Mouse (Mus musculus) cerebral cortex, adult 2 months (tissue): ENCODE measurements around the gene Kars.

Source experiments
- WGBS: fragments of 180-500 bp; shearing (Covaris S2); methylation state at CpG from one replicate; pipeline ENCODE4 v1.1.7; 2018; 5-methylcytosine and 5-hydroxymethylcytosine counted together

The Kars gene

DNA sequence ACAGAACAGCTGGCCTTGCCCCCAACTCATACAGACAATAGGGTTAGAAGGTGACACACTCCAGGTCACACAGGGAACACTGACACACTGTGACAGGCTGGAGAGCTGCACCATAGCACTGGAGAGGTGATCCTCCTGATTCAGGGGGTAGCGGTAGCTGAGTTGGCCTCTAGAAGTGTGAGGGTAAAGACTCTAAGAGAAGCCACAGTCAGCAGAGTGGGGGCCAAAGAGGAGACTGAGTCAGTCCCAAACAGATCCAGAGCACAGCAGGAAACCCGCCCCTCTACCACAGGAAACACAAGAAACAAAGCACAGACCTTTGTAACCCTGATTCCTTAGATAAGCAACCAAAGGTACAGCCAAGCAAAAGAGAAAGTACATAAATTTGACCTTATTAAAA is 34.8 kb downstream of the Kars start:
- WGBS = 89% methylated on average over 2 of the region's 2 CpGs

- WGBS = 91% methylated on average over 2 of the region's 2 CpGs
Observed at GRCm38 (mm10) chr8:111975706-111976105, 35.4 kb downstream of the Kars start.

DNA sequence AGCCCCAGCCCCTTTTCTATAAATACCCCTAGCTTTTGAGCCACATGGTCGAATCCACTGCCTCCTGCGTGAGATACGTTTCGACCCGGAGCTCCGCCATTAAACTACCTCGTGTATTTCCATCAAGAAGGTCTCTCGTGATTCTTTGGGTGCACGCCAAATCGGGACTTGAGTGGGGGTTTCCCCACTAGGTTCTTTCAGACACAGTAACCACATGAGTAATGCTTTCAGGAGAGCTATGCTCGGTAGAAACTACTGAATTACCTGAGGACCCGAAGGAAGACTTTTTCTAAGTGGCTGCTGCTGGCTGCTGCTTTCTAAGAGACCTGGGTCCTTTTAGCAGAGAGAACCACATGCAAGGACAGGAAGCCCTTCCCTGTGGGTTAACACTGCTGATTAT is 37.0 kb downstream of the Kars start:
- 96% methylated on average over 12 of the region's 12 CpGs for WGBS

- 56% methylated on average over 5 of the region's 5 CpGs for WGBS
Observed at GRCm38 (mm10) chr8:111968991-111969390, 42.1 kb downstream of the Kars start.

GRCm38 (mm10) chr8:111968541-111968940 is 42.6 kb downstream of the Kars start:
- 87% methylated on average over 10 of the region's 10 CpGs for WGBS

GRCm38 (mm10) chr8:111967246-111967870 is 43.8 kb downstream of the Kars start:
- WGBS = 80% methylated on average over 5 of the region's 5 CpGs

GRCm38 (mm10) chr8:111964849-111965561 is 46.1 kb downstream of the Kars start:
- 51% methylated on average over 7 of the region's 7 CpGs for WGBS

DNA sequence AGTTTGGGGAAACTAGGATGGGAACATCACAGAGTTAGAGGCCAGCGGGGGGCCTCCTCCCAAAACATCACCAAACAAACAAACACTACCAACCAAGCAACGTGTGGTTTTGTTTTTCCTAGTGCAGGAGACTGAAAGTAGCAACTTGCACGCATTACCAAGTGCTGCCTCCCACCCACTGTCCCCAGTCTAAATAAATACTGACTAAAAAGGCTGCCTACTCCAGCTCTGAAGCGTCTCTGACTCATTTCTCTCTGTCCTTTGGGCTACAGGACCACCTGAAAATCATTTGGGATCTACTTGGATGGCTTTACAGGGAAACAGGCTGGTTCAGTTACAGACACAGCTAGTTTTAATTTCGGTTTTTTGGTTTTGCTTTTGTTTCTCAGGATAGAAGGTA is 46.8 kb downstream of the Kars start:
- WGBS = 39% methylated on average over 5 of the region's 5 CpGs

DNA sequence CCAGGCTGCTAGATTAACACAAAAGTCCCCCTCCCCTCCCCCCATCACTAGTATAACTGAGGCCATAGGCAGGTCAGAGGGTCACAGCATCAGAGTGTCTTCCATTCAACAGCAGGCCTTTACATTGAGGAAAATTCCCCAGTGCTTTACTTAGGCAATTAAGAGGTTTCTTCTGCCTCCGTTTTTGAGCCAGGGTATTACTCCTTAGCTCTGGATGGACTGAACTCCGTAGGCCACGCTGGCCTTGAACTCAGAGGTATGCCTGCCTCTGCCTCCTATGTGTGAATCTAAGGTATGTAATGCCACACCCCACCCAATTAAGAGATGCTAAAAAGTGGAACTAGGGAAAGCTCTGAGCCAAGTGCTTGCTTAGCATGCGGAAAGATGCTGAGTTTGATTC is 47.6 kb downstream of the Kars start:
- WGBS = 85% methylated on average over 4 of the region's 4 CpGs

DNA sequence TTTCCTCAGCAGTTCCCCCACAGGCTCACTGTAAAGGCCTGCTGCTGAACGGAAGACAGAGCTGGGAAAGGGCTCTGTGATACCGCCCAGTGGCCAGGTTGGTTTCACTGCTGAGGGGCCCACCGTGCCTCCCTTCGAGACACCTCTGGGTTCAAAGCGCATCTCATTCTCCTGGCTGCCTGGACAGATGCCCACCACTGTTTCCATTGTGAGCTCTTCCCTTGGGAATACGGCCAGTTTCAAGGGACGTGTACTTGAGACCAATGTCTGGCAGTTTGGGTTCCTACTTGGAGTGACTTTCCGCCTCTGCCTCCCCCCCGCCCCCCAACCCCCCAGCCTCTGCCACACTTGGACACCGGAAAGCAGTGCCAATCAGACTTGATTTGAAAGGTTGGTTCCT is 48.0 kb downstream of the Kars start:
- WGBS = 56% methylated on average over 10 of the region's 10 CpGs

DNA sequence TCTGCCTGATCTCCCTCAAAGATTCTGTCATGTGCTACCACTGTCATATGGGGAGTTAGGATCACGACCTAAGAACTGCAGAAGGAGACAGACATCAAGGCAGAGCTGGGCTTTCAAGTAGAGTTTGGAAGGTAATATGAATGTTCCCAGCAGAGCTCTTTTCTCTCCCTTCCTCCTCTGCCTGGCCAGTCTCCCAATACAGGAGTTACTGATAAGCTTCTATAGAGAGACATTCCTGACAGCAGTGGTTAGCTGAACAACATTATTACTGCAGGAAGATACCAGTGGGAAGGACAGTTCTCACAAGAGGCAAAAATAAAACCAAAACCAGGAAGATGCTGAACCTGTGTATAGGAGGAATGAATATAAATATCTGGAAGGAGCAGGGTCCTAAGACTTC is 48.5 kb downstream of the Kars start:
- 83% methylated on average over 1 of the region's 1 CpGs for WGBS

GRCm38 (mm10) chr8:111961330-111961729 is 49.8 kb downstream of the Kars start:
- 72% methylated on average over 3 of the region's 3 CpGs for WGBS

DNA sequence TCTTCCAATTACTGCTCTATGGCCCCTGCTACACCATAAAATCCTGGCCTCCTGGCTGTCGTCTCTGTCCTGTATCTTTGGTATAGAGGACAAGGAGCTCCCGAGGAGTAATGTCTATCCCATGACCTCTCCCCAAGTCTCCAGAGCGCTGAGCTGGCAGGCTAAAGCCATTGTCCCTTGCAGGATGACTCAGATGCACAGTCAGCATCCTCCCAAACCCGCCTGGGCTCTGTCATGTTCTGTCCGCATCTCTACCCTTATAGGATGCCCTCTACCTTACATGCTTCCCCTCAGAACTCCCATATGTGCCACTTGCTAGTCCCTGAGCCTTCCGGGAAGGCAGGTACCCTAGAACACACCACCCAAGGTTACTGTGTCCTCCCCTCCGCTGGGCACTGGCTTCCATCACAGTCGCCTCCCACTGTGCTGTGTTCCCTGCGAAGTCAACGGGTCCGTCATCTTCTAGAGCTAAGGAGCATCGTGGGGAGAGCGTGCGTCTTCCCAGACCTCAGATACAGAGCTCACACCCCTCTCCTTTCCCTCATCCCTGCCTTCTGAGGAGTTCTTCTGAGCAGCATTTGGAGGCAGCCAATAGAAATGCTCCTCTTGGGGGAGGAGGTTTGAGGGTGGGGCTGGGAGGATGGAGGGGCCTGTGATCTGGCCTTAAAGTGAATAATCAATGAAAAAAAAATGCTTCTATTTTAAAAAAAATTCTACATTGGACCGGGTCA is 50.4 kb downstream of the Kars start:
- WGBS = 72% methylated on average over 15 of the region's 15 CpGs

- WGBS = 96% methylated on average over 2 of the region's 2 CpGs
Observed at GRCm38 (mm10) chr8:111957231-111957630, 53.9 kb downstream of the Kars start.

- WGBS = 71% methylated on average over 5 of the region's 5 CpGs
Observed at GRCm38 (mm10) chr8:111955879-111956278, 55.2 kb downstream of the Kars start.

DNA sequence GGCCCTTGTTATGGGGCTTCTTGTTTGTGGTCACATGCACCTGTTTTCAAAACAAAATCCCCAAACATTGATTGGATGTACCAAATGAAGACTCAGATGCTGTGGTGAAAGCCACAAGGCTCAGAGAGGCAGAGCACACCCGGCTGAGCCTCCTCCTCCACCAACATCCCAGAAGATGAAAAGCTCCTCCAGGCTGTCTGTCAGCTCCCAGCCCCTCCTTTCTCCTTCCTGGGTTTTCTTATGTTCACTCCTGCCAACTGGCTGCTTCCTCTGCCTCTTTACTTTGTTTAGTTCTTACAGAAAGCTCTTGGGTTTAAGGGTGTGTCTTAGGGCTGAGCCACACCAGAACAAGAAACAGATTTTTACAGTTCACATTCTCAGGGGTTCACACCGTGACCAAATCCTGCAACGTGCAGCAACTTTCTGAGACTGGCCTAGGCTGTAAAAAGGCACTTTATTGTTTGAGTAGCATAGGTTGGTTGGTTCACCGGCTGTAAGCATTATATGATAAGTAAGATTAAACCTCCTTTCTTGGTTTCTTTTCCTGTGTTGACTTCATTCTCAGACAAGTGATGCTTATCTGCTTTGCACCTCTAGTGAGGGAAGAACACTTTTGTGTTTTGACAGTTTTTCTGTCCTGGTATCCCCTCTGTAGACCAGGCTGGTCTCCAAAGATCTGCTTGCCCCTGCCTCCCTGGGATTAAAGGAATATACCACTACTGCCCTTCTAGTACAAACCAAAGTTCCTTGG is 56.1 kb downstream of the Kars start:
- WGBS = 82% methylated on average over 4 of the region's 4 CpGs

DNA sequence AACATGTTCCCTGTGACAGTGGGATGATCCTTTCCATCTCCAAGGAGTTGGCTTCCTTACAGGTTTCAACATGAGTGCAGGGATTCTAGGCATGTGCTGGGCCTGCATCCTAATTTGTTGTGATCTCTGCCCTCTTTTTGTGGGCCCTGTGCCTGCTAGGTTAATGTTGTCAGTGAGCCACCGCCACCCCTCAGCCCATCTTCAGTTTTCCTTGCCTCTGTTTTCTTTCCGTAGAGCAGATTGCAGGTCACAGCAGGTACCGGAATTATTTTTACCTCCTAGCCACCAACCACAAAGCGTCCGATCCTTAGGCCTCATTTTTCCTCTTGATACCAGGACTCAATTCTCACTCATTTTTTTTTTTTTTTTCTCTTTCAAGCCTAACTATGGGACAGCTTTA is 59.2 kb downstream of the Kars start:
- 85% methylated on average over 5 of the region's 5 CpGs for WGBS

DNA sequence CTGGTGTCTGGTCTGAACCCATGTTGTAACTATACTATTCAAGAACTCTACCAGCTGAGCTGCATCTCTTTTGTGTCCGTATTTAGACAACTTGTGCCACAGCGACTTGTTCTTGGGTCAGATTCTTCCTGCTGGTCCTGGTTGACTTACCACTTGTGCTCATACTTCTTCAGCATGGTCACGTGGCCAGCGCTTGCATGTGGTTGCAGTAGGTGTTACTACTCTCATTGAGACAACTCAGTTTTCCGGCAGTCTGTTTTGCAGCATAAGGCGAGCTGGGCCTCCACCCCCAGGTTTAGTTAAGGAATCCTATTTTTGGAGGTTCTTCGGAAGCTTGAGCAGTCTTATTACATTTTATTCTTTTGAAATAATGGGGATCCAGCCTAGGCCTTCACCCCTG is 59.8 kb downstream of the Kars start:
- 63% methylated on average over 7 of the region's 7 CpGs for WGBS

DNA sequence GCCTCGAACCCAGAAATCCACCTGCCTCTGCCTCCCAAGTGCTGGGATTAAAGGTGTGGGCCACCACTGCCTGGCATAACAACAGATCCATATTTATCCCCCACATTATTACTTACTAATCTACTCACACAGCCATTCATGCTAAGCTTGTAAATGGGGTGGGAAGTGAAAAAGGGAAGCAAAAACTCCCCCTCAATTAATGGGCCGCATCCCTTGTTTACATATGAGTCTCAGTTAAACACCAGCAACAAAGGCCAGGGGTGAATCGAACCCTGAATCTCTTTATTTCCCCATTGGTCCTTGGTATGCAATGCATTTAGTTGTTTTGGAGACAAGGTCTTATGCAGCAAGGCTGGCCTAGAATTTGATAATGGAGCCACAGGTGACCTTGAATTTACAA is 60.3 kb downstream of the Kars start:
- whole genome bisulfite sequencing = 85% methylated on average over 3 of the region's 3 CpGs

- 86% methylated on average over 8 of the region's 8 CpGs for WGBS
Observed at GRCm38 (mm10) chr8:111947954-111948353, 63.2 kb downstream of the Kars start.

- 85% methylated on average over 2 of the region's 2 CpGs for WGBS
Observed at GRCm38 (mm10) chr8:111947144-111947543, 64.0 kb downstream of the Kars start.

GRCm38 (mm10) chr8:111943544-111943943 is 67.6 kb downstream of the Kars start:
- 95% methylated on average over 2 of the region's 2 CpGs for WGBS
